Mouse (Mus musculus): Measurements from ENCODE around the gene Ppib. TPM values are rescaled to one million over a fixed set of nuclear protein-coding genes. Genes with fewer than 3 reads are reported as not detected.
A peak's percentile ranks its signal among the peaks of the same experiment; 100 is the strongest.

Ppib gene
- polyA plus RNA-seq, 1 experiment from 2014 or later, result 650 TPM

DNA sequence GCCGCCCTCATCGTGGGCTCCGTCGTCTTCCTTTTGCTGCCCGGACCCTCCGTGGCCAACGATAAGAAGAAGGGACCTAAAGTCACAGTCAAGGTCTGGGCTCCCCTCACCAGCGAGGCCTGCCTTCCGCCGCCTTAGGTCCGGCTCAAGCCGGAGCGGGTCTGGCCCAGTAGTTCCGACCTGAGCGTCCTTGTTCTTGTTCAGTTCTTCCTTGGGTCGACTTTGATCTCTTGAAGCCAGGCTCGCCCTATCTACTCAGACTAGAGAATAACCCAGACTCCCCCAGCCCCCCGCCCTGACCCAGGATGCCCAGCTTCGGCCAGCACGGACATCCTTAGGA lies 256 bp downstream of the Ppib start:
- ATAC-seq (peak; percentile 70), DNase-seq (ENCODE audit: low spot score) (no peak)
- H3K9ac ChIP-seq (replicated peaks; ENCODE audit: low read depth), result peak overlapping the region; percentile 78
- peak overlapping the region; percentile 77 for H3K4me3 ChIP-seq (ENCODE audit: low read depth, low read length)
- H3K4me2 ChIP-seq (replicated peaks; ENCODE audit: low read depth, low read length), result peak overlapping the region; percentile 72
- no peak for TF ChIP-seq CTCF (IDR thresholded peaks at IDR 0.05)
- TF ChIP-seq EP300 (IDR thresholded peaks at IDR 0.05), result no peak
- no peaks in the 10 kb centered on the region for H3K27me3 ChIP-seq (replicated peaks; ENCODE audit: insufficient read depth, low read length)
- H3K36me3 ChIP-seq (ENCODE audit: insufficient read depth, low read length), result peaks cover 7% of the 10 kb centered on the region; the same call in 1 of the 2 replicates
- no peaks in the 10 kb centered on the region for H3K9me3 ChIP-seq (ENCODE audit: low read length)
- H3K27ac ChIP-seq (ENCODE audit: low read length), result peak overlapping the region; percentile 86
- H3K4me1 ChIP-seq (ENCODE audit: insufficient read depth, low read depth, low read length), result peaks cover 8% of the 10 kb centered on the region; the same call in 1 of the 2 replicates
- WGBS, result under 1% methylated on average over 20 of the region's 20 CpGs

DNA sequence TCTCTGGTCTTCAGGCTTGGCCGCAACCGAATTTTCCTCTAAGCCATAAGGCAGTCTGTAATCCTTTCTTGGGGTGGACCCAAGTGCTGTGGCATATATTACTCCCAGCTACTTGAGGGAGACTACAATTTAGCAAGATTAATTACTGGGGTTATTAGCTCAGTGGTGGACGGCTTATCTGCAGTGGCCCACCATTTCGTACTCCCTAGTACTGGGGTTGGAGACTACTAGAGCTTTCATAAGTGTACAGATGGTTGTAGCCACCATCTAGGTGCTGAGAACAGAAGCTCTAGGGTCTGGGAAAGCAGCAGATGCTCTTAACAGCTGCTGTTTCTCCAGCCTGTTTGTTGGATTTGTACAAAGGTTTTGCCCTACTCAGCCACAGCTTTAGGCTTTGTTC lies 964 bp downstream of the Ppib start:
- DNase-seq (ENCODE audit: low spot score), result no peak
- no peaks in the 10 kb centered on the region for H3K27me3 ChIP-seq (replicated peaks; ENCODE audit: insufficient read depth, low read length)
- peaks cover 9% of the 10 kb centered on the region; the same call in 1 of the 2 replicates for H3K36me3 ChIP-seq (ENCODE audit: insufficient read depth, low read length)
- H3K9me3 ChIP-seq (ENCODE audit: low read length), result no peaks in the 10 kb centered on the region
- no peak overlapping the region for H3K27ac ChIP-seq (ENCODE audit: low read length)
- no peak for TF ChIP-seq EP300 (IDR thresholded peaks at IDR 0.05)
- no peak for TF ChIP-seq CTCF (IDR thresholded peaks at IDR 0.05)
- H3K9ac ChIP-seq (replicated peaks; ENCODE audit: low read depth), result peak overlapping the region; percentile 78
- H3K4me3 ChIP-seq (ENCODE audit: low read depth, low read length), result peak overlapping the region; percentile 77
- ATAC-seq, result no peak
- H3K4me1 ChIP-seq (ENCODE audit: insufficient read depth, low read depth, low read length), result peaks cover 8% of the 10 kb centered on the region; the same call in 1 of the 2 replicates
- peak overlapping the region; percentile 72 for H3K4me2 ChIP-seq (replicated peaks; ENCODE audit: low read depth, low read length)
- WGBS, result 5% methylated on average over 4 of the region's 4 CpGs

DNA sequence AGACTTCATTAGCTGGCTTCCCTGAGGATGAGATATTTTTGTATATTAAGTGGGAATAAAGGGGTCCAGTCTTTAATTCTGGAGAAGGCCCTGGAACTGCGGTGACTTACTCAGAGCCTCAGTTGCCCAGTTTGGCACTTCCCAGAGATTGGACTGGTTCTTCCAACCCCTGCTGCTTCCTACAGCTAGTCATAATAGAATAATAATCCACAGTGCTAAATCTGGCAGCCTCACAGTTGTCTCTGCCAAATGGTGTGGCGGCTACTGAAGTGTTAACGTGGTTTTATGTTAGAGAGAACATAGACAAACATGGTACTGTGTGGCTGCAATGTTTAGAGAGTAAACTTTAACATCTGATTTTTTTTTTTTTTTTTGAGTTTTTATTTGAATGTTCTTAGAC lies 1.6 kb downstream of the Ppib start:
- Histone ChIP-seq H3K4me2 (replicated peaks; ENCODE audit: low read depth, low read length) (0 out of 2 replicates have a peak overlapping the region, but pooled peaks have one; percentile 72), H3K27me3 (replicated peaks; ENCODE audit: insufficient read depth, low read length) (no peaks in the 10 kb centered on the region), H3K4me1 (ENCODE audit: insufficient read depth, low read depth, low read length) (peaks cover 8% of the 10 kb centered on the region; the same call in 1 of the 2 replicates), H3K27ac (ENCODE audit: low read length) (no peak overlapping the region), H3K4me3 (ENCODE audit: low read depth, low read length) (no peak overlapping the region), H3K36me3 (ENCODE audit: insufficient read depth, low read length) (peaks cover 16% of the 10 kb centered on the region; the same call in 1 of the 2 replicates), H3K9me3 (ENCODE audit: low read length) (no peaks in the 10 kb centered on the region), H3K9ac (replicated peaks; ENCODE audit: low read depth) (no peak overlapping the region)
- TF ChIP-seq EP300 (IDR thresholded peaks at IDR 0.05), result no peak
- no peak for TF ChIP-seq CTCF (IDR thresholded peaks at IDR 0.05)
- DNase-seq (ENCODE audit: low spot score) (no peak), ATAC-seq (no peak)
- WGBS, result 59% methylated on average over 3 of the region's 3 CpGs

DNA sequence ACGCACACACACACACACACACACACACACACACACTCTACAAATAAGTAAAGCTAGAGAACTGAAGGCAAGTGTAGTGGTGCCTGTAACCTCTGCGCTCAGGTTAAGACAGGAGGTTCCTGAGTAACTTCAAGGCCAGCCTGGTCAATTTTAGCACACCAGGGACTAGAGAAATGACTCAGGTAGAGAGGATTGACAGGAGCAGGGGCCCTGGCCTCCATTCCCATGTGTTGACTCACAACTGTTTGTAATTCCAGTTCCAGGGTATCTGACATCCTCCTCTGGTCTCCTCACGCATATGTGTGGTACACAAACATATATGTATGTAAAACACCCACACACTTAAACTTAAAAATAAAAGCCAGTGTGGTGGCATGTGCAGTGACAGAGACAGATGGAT lies 3.4 kb downstream of the Ppib start:
- Histone ChIP-seq H3K4me3 (ENCODE audit: low read depth, low read length) (no peak overlapping the region), H3K9ac (replicated peaks; ENCODE audit: low read depth) (no peak overlapping the region), H3K36me3 (ENCODE audit: insufficient read depth, low read length) (peaks cover 23% of the 10 kb centered on the region; the same call in 1 of the 2 replicates), H3K27me3 (replicated peaks; ENCODE audit: insufficient read depth, low read length) (no peaks in the 10 kb centered on the region), H3K27ac (ENCODE audit: low read length) (no peak overlapping the region), H3K4me2 (replicated peaks; ENCODE audit: low read depth, low read length) (no peak overlapping the region), H3K9me3 (ENCODE audit: low read length) (no peaks in the 10 kb centered on the region), H3K4me1 (ENCODE audit: insufficient read depth, low read depth, low read length) (peaks cover 8% of the 10 kb centered on the region; the same call in 1 of the 2 replicates)
- 89% methylated on average over 3 of the region's 3 CpGs for WGBS
- no peak for TF ChIP-seq EP300 (IDR thresholded peaks at IDR 0.05)
- TF ChIP-seq CTCF (IDR thresholded peaks at IDR 0.05), result no peak
- no peak for ATAC-seq
- DNase-seq (ENCODE audit: low spot score), result no peak

DNA sequence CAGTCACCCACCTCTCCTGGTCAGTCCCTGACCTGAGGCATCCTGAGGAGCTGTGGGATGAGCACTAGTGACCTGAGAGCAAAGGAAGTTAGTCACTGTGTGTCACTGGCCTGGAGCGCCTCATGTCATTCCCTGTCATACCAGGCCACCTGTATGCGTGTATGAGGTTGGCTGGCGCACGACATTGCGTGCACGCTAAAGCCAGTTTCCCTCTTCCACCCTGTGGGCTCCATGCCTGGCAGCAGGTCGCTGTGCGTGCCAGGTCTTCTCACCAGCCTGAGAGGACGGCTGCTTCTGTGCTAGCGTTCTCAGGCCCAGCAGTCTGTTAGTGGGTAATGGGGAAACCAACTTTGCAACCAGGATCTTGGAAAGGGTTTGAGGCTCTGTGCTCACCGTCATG lies 4.3 kb downstream of the Ppib start:
- H3K9ac ChIP-seq (replicated peaks; ENCODE audit: low read depth), result no peak overlapping the region
- TF ChIP-seq CTCF (IDR thresholded peaks at IDR 0.05), result no peak
- TF ChIP-seq EP300 (IDR thresholded peaks at IDR 0.05), result no peak
- H3K36me3 ChIP-seq (ENCODE audit: insufficient read depth, low read length), result peaks cover 23% of the 10 kb centered on the region; the same call in 1 of the 2 replicates
- H3K4me3 ChIP-seq (ENCODE audit: low read depth, low read length), result no peak overlapping the region
- no peak for DNase-seq (ENCODE audit: low spot score)
- peaks cover 14% of the 10 kb centered on the region for H3K4me1 ChIP-seq (ENCODE audit: insufficient read depth, low read depth, low read length)
- WGBS, result 93% methylated on average over 11 of the region's 11 CpGs
- H3K27ac ChIP-seq (ENCODE audit: low read length), result no peak overlapping the region
- H3K27me3 ChIP-seq (replicated peaks; ENCODE audit: insufficient read depth, low read length), result 0 out of 2 replicates have a peak, but pooled peaks cover 3% of the 10 kb centered on the region
- H3K9me3 ChIP-seq (ENCODE audit: low read length), result no peaks in the 10 kb centered on the region
- ATAC-seq, result no peak
- no peak overlapping the region for H3K4me2 ChIP-seq (replicated peaks; ENCODE audit: low read depth, low read length)

DNA sequence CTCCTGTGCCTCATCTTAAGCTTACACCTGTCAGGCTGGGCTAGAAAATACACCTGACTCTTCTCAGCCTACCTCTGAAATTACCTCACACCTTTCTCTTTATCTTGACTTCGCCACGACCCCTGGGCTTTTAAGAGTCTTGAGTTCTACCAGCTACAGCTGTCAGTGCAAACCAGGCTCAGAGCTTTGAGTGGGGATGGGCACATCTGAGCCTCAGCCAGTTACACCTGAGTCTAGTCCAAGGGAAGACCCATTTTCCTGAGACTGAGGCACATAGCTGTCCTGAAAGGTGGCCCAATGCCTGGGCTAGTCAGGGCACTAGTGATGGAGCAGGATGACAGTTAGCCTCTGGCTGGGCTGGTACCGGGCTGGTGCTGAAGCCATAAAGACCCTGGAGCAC lies 6.8 kb downstream of the Ppib start:
- H3K27ac ChIP-seq (ENCODE audit: low read length), result no peak overlapping the region
- ATAC-seq (no peak), DNase-seq (ENCODE audit: low spot score) (no peak)
- H3K27me3 ChIP-seq (replicated peaks; ENCODE audit: insufficient read depth, low read length), result peaks cover 3% of the 10 kb centered on the region; the same call in 1 of the 2 replicates
- WGBS, result 81% methylated on average over 3 of the region's 3 CpGs
- H3K9ac ChIP-seq (replicated peaks; ENCODE audit: low read depth), result no peak overlapping the region
- H3K4me2 ChIP-seq (replicated peaks; ENCODE audit: low read depth, low read length), result no peak overlapping the region
- H3K4me1 ChIP-seq (ENCODE audit: insufficient read depth, low read depth, low read length), result peaks cover 8% of the 10 kb centered on the region
- peaks cover 23% of the 10 kb centered on the region; the same call in 1 of the 2 replicates for H3K36me3 ChIP-seq (ENCODE audit: insufficient read depth, low read length)
- H3K4me3 ChIP-seq (ENCODE audit: low read depth, low read length), result no peak overlapping the region
- TF ChIP-seq EP300 (IDR thresholded peaks at IDR 0.05), result no peak
- TF ChIP-seq CTCF (IDR thresholded peaks at IDR 0.05), result no peak
- H3K9me3 ChIP-seq (ENCODE audit: low read length), result no peaks in the 10 kb centered on the region

Data from lung, postnatal 0 days (tissue).